Mouse (Mus musculus): ENCODE results near the gene Oaz2. TPM values are rescaled to one million over a fixed set of nuclear protein-coding genes. Genes with fewer than 3 reads are reported as not detected.

Gene Oaz2
- total and polyA plus RNA-seq, 2 experiments from 2014 or later: 274 to 387 TPM

DNA sequence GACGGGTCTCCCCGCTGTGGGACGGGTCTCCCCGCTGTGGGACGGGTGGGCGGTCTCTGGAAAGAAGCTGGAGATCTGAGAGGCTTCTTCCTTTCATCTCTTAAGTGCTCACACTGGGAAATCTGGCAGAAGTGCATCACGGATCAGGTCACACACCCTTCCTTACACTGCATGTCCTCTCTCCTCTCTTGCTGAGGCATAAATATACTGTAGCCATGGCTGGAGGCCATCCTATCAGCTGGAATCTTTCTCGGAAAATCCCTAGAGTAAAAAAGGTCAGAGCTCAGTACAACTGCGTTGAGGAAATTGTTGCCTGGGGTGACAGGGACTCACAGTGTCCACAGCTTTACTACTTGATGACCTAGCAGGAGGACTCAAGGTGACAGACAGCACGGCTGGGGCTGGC, 53.4 kb downstream of the Oaz2 start:
- no peak overlapping the region for H3K4me3 ChIP-seq (ENCODE audit: low read length)
- DNase-seq (ENCODE audit: low spot score) (no peak), ATAC-seq (no peak)
- no peak overlapping the region for H3K9ac ChIP-seq (replicated peaks; ENCODE audit: low read length)
- no peak for TF ChIP-seq CTCF (IDR thresholded peaks at IDR 0.05; ENCODE audit: low read depth)
- no peaks in the 10 kb centered on the region for H3K27me3 ChIP-seq (ENCODE audit: insufficient read depth, low read length)
- no peaks in the 10 kb centered on the region for H3K36me3 ChIP-seq (ENCODE audit: insufficient read depth, low read length)
- 42% methylated on average over 10 of the region's 10 CpGs for WGBS
- no peak overlapping the region for H3K4me2 ChIP-seq (ENCODE audit: low read depth, low read length)
- peak overlapping the region; percentile 37; the same call in 1 of the 2 replicates for H3K27ac ChIP-seq
- no peaks in the 10 kb centered on the region for H3K9me3 ChIP-seq (ENCODE audit: low read length)
- peaks cover 21% of the 10 kb centered on the region for H3K4me1 ChIP-seq (ENCODE audit: insufficient read depth, low read length)

DNA sequence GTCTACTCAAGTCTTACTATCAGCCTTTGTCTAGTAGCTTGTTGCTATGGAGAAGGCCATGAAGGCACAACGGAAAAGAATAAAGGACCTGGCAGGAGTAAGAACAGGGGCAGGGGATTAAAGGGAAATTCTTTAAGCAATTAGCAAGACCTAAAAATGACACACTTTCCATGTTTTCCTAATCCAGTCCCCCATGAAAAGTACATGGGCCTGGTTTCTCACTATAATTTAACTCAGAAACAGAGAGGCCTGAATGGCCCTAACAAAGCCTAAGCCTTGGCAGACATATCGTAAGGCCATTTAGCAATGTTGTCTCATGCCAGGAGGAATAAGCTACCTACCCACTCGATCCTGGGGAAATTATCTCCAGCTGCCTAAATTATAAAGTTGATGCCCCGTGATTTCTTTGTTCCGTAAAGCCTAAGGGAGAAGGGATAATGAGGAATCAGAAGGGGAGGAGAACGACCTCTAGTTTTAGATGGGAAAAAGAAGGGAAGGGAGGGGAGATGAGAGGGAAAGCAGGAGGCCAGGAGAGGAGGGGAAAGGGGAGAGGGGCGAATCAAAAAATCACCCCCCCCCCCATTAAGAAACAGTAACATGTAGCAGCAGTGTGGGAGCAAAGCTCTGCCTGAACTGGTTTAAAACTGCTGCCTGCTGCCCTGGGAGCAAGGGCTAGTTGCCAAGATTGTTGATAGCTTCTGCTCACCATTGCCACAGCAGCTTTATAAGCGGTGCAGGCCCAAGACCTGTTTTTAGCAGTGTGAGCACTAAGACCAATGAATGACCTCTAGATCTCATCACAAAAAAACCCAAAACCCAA, 56.9 kb downstream of the Oaz2 start:
- Histone ChIP-seq H3K4me3 (ENCODE audit: low read length) (no peak overlapping the region), H3K9ac (replicated peaks; ENCODE audit: low read length) (0 out of 2 replicates have a peak overlapping the region, but pooled peaks have one; percentile 24), H3K27me3 (ENCODE audit: insufficient read depth, low read length) (no peaks in the 10 kb centered on the region), H3K4me1 (ENCODE audit: insufficient read depth, low read length) (peaks cover 21% of the 10 kb centered on the region), H3K9me3 (ENCODE audit: low read length) (no peaks in the 10 kb centered on the region), H3K27ac (peak overlapping the region; percentile 78), H3K36me3 (ENCODE audit: insufficient read depth, low read length) (no peaks in the 10 kb centered on the region), H3K4me2 (ENCODE audit: low read depth, low read length) (no peak overlapping the region)
- TF ChIP-seq CTCF (IDR thresholded peaks at IDR 0.05; ENCODE audit: low read depth): no peak
- ATAC-seq (peak; percentile 43), DNase-seq (ENCODE audit: low spot score) (peak; percentile 80)
- WGBS: 11% methylated on average over 8 of the region's 8 CpGs

DNA sequence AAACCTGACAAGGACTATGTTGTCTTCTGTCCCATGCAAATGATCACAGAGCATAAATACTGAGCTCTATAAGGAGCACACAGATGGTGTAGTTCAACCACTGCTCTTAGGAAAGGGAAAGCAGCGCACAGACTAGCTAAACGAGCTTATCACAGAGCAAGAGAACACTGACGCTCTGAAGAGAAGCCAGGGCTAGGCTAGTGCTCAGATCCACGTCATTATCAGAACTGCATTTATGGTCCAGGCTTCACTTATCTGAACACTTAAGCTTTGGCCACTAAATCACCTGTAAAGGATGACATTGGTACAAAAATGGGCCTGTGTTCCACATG, 57.5 kb downstream of the Oaz2 start:
- Histone ChIP-seq H3K27me3 (ENCODE audit: insufficient read depth, low read length) (no peaks in the 10 kb centered on the region), H3K9me3 (ENCODE audit: low read length) (no peaks in the 10 kb centered on the region), H3K27ac (peak overlapping the region; percentile 78), H3K4me3 (ENCODE audit: low read length) (no peak overlapping the region), H3K4me2 (ENCODE audit: low read depth, low read length) (no peak overlapping the region), H3K9ac (replicated peaks; ENCODE audit: low read length) (0 out of 2 replicates have a peak overlapping the region, but pooled peaks have one; percentile 24), H3K4me1 (ENCODE audit: insufficient read depth, low read length) (peaks cover 21% of the 10 kb centered on the region), H3K36me3 (ENCODE audit: insufficient read depth, low read length) (no peaks in the 10 kb centered on the region)
- TF ChIP-seq CTCF (IDR thresholded peaks at IDR 0.05; ENCODE audit: low read depth): no peak
- ATAC-seq (peak; percentile 18; the same call in 1 of the 2 replicates), DNase-seq (ENCODE audit: low spot score) (no peak)
- 26% methylated on average over 4 of the region's 4 CpGs for WGBS

DNA sequence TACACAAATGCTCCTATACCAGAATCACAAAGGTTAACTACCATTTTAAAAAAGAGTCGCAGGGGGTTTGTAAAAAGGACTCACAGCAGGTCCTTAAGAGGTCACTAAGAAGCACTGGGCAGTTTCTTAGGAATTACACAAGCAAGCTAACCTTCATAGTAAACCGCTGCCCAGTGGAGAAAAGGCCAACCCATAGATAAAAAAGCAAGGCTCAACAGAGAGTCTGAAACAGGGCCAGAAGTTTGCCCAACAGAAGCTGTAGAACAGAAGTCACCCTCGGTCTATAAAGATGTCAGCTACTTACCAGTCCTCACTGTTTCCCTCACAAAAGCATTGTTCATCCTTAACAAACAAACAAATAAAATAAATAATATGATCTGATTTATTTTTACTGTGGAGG, 58.6 kb downstream of the Oaz2 start:
- no peaks in the 10 kb centered on the region for H3K9me3 ChIP-seq (ENCODE audit: low read length)
- no peak for DNase-seq (ENCODE audit: low spot score)
- ATAC-seq: no peak
- TF ChIP-seq CTCF (IDR thresholded peaks at IDR 0.05; ENCODE audit: low read depth): no peak
- H3K4me3 ChIP-seq (ENCODE audit: low read length): no peak overlapping the region
- H3K4me1 ChIP-seq (ENCODE audit: insufficient read depth, low read length): peaks cover 18% of the 10 kb centered on the region
- no peaks in the 10 kb centered on the region for H3K36me3 ChIP-seq (ENCODE audit: insufficient read depth, low read length)
- H3K9ac ChIP-seq (replicated peaks; ENCODE audit: low read length): no peak overlapping the region
- H3K27me3 ChIP-seq (ENCODE audit: insufficient read depth, low read length): no peaks in the 10 kb centered on the region
- no peak overlapping the region for H3K27ac ChIP-seq
- 75% methylated on average over 3 of the region's 3 CpGs for WGBS
- no peak overlapping the region for H3K4me2 ChIP-seq (ENCODE audit: low read depth, low read length)

DNA sequence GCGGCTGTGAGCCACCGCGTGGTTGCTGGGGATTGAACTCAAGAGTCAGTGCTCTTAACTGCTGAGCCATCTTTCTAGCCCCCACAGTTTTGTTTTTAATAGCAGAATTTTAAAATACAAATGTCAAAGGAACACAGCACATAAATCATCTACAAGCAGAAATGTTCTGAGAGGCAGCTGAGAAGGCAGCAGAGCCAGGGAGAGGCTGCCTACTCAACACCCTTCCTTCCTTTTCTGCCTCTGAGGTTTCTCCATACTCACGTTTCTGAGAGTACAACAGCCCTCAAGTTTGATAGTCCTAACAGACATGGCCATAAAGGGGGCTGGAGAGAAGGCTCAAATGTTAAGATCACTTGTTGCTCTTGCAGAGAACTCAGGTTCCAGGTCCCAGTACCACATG, 59.7 kb downstream of the Oaz2 start:
- Histone ChIP-seq H3K9ac (replicated peaks; ENCODE audit: low read length) (no peak overlapping the region), H3K27me3 (ENCODE audit: insufficient read depth, low read length) (no peaks in the 10 kb centered on the region), H3K4me1 (ENCODE audit: insufficient read depth, low read length) (peaks cover 12% of the 10 kb centered on the region), H3K36me3 (ENCODE audit: insufficient read depth, low read length) (no peaks in the 10 kb centered on the region), H3K4me3 (ENCODE audit: low read length) (no peak overlapping the region), H3K27ac (no peak overlapping the region), H3K9me3 (ENCODE audit: low read length) (no peaks in the 10 kb centered on the region), H3K4me2 (ENCODE audit: low read depth, low read length) (no peak overlapping the region)
- 82% methylated on average over 4 of the region's 4 CpGs for WGBS
- no peak for TF ChIP-seq CTCF (IDR thresholded peaks at IDR 0.05; ENCODE audit: low read depth)
- DNase-seq (ENCODE audit: low spot score) (no peak), ATAC-seq (no peak)

DNA sequence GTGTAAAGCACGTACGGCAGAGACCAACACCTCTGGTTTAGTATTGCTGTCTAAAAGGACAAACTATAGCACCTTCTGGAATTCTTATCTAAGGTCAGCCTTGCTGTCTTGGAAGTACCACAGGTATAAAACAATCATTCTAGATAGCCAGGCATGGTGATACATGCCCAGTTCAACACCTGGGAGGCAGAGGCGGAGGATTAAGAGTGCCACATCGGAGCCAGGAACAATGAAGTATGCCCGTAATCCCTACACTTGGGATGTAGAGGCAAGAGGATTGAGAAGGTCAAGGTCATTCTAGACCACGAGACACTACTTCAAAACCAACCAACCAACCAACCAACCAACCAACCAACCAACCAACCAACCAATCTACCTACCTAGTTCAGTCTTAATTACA, 60.8 kb downstream of the Oaz2 start:
- H3K9me3 ChIP-seq (ENCODE audit: low read length): no peaks in the 10 kb centered on the region
- H3K9ac ChIP-seq (replicated peaks; ENCODE audit: low read length): no peak overlapping the region
- H3K27me3 ChIP-seq (ENCODE audit: insufficient read depth, low read length): no peaks in the 10 kb centered on the region
- H3K4me2 ChIP-seq (ENCODE audit: low read depth, low read length): no peak overlapping the region
- WGBS: 96% methylated on average over 6 of the region's 6 CpGs
- H3K4me3 ChIP-seq (ENCODE audit: low read length): no peak overlapping the region
- no peak for DNase-seq (ENCODE audit: low spot score)
- no peaks in the 10 kb centered on the region for H3K36me3 ChIP-seq (ENCODE audit: insufficient read depth, low read length)
- no peak for ATAC-seq
- peaks cover 12% of the 10 kb centered on the region for H3K4me1 ChIP-seq (ENCODE audit: insufficient read depth, low read length)
- no peak for TF ChIP-seq CTCF (IDR thresholded peaks at IDR 0.05; ENCODE audit: low read depth)
- H3K27ac ChIP-seq: no peak overlapping the region

DNA sequence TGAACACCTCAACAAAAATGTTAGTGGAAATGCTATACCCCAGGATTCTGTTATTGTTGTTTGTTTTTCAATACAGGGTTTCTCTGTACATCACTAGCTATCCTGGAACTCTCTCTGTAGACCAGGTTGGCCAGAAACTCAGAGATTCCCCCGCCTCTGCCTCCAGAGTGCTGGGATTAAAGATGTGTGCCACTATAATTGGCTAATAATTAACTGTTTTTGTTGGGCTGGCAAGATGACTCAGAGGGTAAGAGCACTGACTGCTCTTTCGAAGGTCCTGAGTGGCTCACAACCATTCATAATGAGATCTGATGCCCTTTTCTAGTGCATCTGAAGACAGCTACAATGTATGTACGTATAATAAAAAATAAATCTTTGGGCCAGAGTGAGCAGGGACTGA, 67.1 kb downstream of the Oaz2 start:
- 88% methylated on average over 3 of the region's 3 CpGs for WGBS
- H3K4me1 ChIP-seq (ENCODE audit: insufficient read depth, low read length): no peaks in the 10 kb centered on the region
- no peak for ATAC-seq
- no peak overlapping the region for H3K9ac ChIP-seq (replicated peaks; ENCODE audit: low read length)
- no peaks in the 10 kb centered on the region for H3K9me3 ChIP-seq (ENCODE audit: low read length)
- H3K4me3 ChIP-seq (ENCODE audit: low read length): no peak overlapping the region
- DNase-seq (ENCODE audit: low spot score): no peak
- H3K27me3 ChIP-seq (ENCODE audit: insufficient read depth, low read length): no peaks in the 10 kb centered on the region
- no peak overlapping the region for H3K4me2 ChIP-seq (ENCODE audit: low read depth, low read length)
- H3K27ac ChIP-seq: no peak overlapping the region
- TF ChIP-seq CTCF (IDR thresholded peaks at IDR 0.05; ENCODE audit: low read depth): no peak
- H3K36me3 ChIP-seq (ENCODE audit: insufficient read depth, low read length): no peaks in the 10 kb centered on the region

Other genes with a start within 250 kb of the Oaz2 start
- not detected in 2 replicates for gene Slc51b, start 245.0 kb upstream of the Oaz2 start, total RNA-seq (2014; rRNA removed)
- not detected in 2 replicates for gene Slc51b, start 245.0 kb upstream of the Oaz2 start, polyA plus RNA-seq (2015; fragmentation: Nextera tagmentation; extraction: Ambion mirVana)
- 11.8 and 19.0 TPM in 2 replicates for gene Mtfmt, start 232.2 kb upstream of the Oaz2 start, total RNA-seq (2014; rRNA removed)
- 16.4 and 18.9 TPM in 2 replicates for gene Mtfmt, start 232.2 kb upstream of the Oaz2 start, polyA plus RNA-seq (2015; fragmentation: Nextera tagmentation; extraction: Ambion mirVana)
- gene Spg21, start 207.1 kb upstream of the Oaz2 start, total RNA-seq (2014; rRNA removed): 71.6 and 72.1 TPM in 2 replicates
- gene Spg21, start 207.1 kb upstream of the Oaz2 start, polyA plus RNA-seq (2015; fragmentation: Nextera tagmentation; extraction: Ambion mirVana): 91.9 and 99.3 TPM in 2 replicates
- 3.7 and 5.9 TPM in 2 replicates for gene Ankdd1a, start 147.8 kb upstream of the Oaz2 start, total RNA-seq (2014; rRNA removed)
- gene Ankdd1a, start 147.8 kb upstream of the Oaz2 start, polyA plus RNA-seq (2015; fragmentation: Nextera tagmentation; extraction: Ambion mirVana): 0.81 and 1.2 TPM in 2 replicates
- gene Plekho2, start 88.0 kb upstream of the Oaz2 start, total RNA-seq (2014; rRNA removed): 12.7 and 17.9 TPM in 2 replicates
- gene Plekho2, start 88.0 kb upstream of the Oaz2 start, polyA plus RNA-seq (2015; fragmentation: Nextera tagmentation; extraction: Ambion mirVana): 7.0 and 7.8 TPM in 2 replicates
- 3.5 and 15.2 TPM in 2 replicates for gene Pif1, start 80.8 kb upstream of the Oaz2 start, total RNA-seq (2014; rRNA removed)
- 2.4 and 2.9 TPM in 2 replicates for gene Pif1, start 80.8 kb upstream of the Oaz2 start, polyA plus RNA-seq (2015; fragmentation: Nextera tagmentation; extraction: Ambion mirVana)
- gene Rbpms2, start 38.4 kb upstream of the Oaz2 start, total RNA-seq (2014; rRNA removed): 3.3 and 5.9 TPM in 2 replicates
- gene Rbpms2, start 38.4 kb upstream of the Oaz2 start, polyA plus RNA-seq (2015; fragmentation: Nextera tagmentation; extraction: Ambion mirVana): 3.8 and 5.1 TPM in 2 replicates
- 8.9 and 10.2 TPM in 2 replicates for gene Zfp609, start 159.6 kb downstream of the Oaz2 start, total RNA-seq (2014; rRNA removed)
- 4.1 and 5.6 TPM in 2 replicates for gene Zfp609, start 159.6 kb downstream of the Oaz2 start, polyA plus RNA-seq (2015; fragmentation: Nextera tagmentation; extraction: Ambion mirVana)
- gene Pclaf, start 222.2 kb downstream of the Oaz2 start, total RNA-seq (2014; rRNA removed): 14.0 and 15.6 TPM in 2 replicates
- gene Pclaf, start 222.2 kb downstream of the Oaz2 start, polyA plus RNA-seq (2015; fragmentation: Nextera tagmentation; extraction: Ambion mirVana): 29.8 and 35.8 TPM in 2 replicates
- 15.6 and 25.7 TPM in 2 replicates for gene Trip4, start 240.8 kb downstream of the Oaz2 start, total RNA-seq (2014; rRNA removed)
- 23.8 and 23.9 TPM in 2 replicates for gene Trip4, start 240.8 kb downstream of the Oaz2 start, polyA plus RNA-seq (2015; fragmentation: Nextera tagmentation; extraction: Ambion mirVana)
- gene Csnk1g1, start 240.9 kb downstream of the Oaz2 start, total RNA-seq (2014; rRNA removed): 23.1 and 28.9 TPM in 2 replicates
- gene Csnk1g1, start 240.9 kb downstream of the Oaz2 start, polyA plus RNA-seq (2015; fragmentation: Nextera tagmentation; extraction: Ambion mirVana): 18.2 and 19.6 TPM in 2 replicates